Mouse (Mus musculus) stomach, postnatal 0 days (tissue): Measurements from ENCODE around the gene Agfg2. TPM values are rescaled to one million over a fixed set of nuclear protein-coding genes. Genes with fewer than 3 reads are reported as not detected.

ENCODE experiments used
- ATAC-seq: fragments of 200-750 bp; cut with Nextera tagmentation; 2 replicates; pipeline ENCODE4 v1.8.0; 2017; ENCODE audit not compliant: low FRiP score, low TSS enrichment
- DNase-seq: peaks from one replicate; pipeline ENCODE4 v3.0.0-alpha.2; 2016; ENCODE audit warnings: low spot score
- H3K27ac ChIP-seq: fragments of 300-500 bp; sonication (generic); replicated peaks from 2 replicates; pipeline ENCODE4 v1.5.1; 2014; ENCODE audit warnings: mild to moderate bottlenecking, control low read depth
- H3K27me3 ChIP-seq: fragments of 300-500 bp; sonication (generic); 2 replicates; pipeline ENCODE4 v1.6.1; 2014; ENCODE audit warnings: low read length; ENCODE audit not compliant: control insufficient read depth, insufficient read depth
- H3K36me3 ChIP-seq: fragments of 300-500 bp; sonication (generic); 2 replicates; pipeline ENCODE4 v1.6.1; 2014; ENCODE audit warnings: low read length, mixed read lengths; ENCODE audit not compliant: control insufficient read depth, insufficient read depth
- H3K4me1 ChIP-seq: fragments of 300-500 bp; sonication (generic); replicated peaks from 2 replicates; pipeline ENCODE4 v1.6.1; 2014; ENCODE audit warnings: antibody characterized with exemption; ENCODE audit not compliant: control insufficient read depth, insufficient read depth
- H3K4me2 ChIP-seq: fragments of 300-500 bp; sonication (generic); replicated peaks from 2 replicates; pipeline ENCODE4 v1.6.1; 2014; ENCODE audit warnings: low read depth, mild to moderate bottlenecking, control low read depth, moderate library complexity
- H3K4me3 ChIP-seq: fragments of 300-500 bp; sonication (generic); 2 replicates; pipeline ENCODE4 v1.5.1; 2014; ENCODE audit warnings: low read depth, low read length, control low read depth
- H3K9ac ChIP-seq: fragments of 300-500 bp; sonication (generic); 2 replicates; pipeline ENCODE4 v1.6.1; 2014; ENCODE audit warnings: mild to moderate bottlenecking, low read length, control low read depth, mixed read lengths
- H3K9me3 ChIP-seq: fragments of 300-500 bp; sonication (generic); 2 replicates; pipeline ENCODE4 v1.6.1; 2016; ENCODE audit warnings: low read length; ENCODE audit not compliant: control insufficient read depth
- CTCF ChIP-seq: IDR thresholded peaks from 2 replicates; pipeline ENCODE4 v1.5.1; 2016; ENCODE audit warnings: antibody characterized with exemption, low read depth, mild to moderate bottlenecking, moderate library complexity
- EP300 ChIP-seq: optimal IDR thresholded peaks from 2 replicates; pipeline ENCODE3; 2016; ENCODE audit warnings: antibody characterized with exemption
- WGBS: fragments of 180-500 bp; shearing (Covaris S2); extraction: QIAGEN DNeasy Blood & Tissue Kit; methylation state at CpG from one replicate; pipeline ENCODE4 v1.1.7; 2014; 5-methylcytosine and 5-hydroxymethylcytosine counted together
- polyA plus RNA-seq: library from polyadenylated mRNA; unstranded; fragments of >200 nt; fragmentation: Nextera tagmentation; extraction: Ambion mirVana; gene quantifications from 2 replicates; pipeline ENCODE4 v1.2.1, GENCODE M21; 2015

Agfg2 gene
- polyA plus RNA-seq, 1 experiment from 2014 or later = 12.4 TPM

DNA sequence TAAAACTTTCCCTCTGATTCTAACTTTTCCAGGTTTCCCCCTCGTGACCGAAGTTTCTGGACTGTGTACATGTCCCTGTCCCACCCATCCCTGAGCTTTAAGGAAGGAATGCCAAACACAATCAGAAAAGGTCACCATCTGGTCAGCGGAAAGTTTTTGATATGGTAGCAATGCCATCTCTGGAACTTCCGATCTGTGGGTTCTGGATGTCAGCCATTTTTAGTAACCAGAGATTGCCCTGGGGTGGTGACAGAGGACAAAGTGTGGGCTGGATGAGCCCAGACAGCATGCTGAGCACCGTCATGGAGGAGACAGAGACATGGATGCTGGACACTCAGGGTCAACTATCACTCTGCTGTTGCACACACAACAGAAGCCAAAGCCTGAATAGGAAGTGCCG is 34.6 kb upstream of the Agfg2 start:
- Histone ChIP-seq H3K9me3 (no peaks in the 10 kb centered on the region), H3K4me2 (no peak overlapping the region), H3K4me3 (no peak overlapping the region), H3K27me3 (no peaks in the 10 kb centered on the region), H3K27ac (no peak overlapping the region), H3K36me3 (no peaks in the 10 kb centered on the region), H3K9ac (no peak overlapping the region), H3K4me1 (no peaks in the 10 kb centered on the region)
- ATAC-seq (no peak), DNase-seq (no peak)
- no peak for TF ChIP-seq EP300
- no peak for TF ChIP-seq CTCF
- 77% methylated on average over 6 of the region's 6 CpGs for WGBS

DNA sequence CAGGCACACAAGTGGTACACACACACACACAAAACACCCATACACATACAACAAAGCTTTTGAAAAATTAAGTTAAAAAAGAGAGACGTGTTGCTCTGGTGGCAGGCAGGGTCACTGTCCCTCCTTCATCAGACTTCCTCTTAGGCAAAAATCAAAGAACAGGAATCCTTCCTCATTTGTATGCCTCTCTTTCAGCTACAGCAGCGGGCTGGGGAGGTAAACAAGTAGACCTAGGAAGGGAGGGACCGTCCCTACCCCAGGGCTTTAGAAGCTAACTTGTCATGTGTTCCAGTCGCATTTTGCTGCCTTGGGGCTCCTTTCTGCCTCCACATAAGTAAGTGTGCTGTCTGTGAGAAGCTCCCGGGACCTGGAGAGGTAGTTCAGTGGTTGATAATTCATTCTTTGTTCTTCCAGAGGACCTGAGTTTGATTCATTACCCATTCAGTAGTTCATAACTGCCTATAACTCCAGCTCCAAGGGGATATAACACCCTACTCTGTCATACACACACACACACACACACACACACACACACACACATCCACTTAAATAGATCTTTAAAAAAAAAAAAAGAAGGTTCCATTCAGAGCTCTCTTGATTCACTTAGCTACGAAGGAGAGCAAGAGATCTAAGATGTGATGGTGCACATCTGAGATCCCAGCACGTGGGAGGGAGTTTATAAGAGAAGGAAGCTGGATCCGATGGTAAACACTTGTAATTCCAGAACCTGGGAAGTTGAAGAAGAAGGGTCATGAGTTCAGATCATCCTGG is 33.7 kb upstream of the Agfg2 start:
- H3K4me2 ChIP-seq = no peak overlapping the region
- WGBS = 51% methylated on average over 8 of the region's 8 CpGs
- ATAC-seq = no peak

DNA sequence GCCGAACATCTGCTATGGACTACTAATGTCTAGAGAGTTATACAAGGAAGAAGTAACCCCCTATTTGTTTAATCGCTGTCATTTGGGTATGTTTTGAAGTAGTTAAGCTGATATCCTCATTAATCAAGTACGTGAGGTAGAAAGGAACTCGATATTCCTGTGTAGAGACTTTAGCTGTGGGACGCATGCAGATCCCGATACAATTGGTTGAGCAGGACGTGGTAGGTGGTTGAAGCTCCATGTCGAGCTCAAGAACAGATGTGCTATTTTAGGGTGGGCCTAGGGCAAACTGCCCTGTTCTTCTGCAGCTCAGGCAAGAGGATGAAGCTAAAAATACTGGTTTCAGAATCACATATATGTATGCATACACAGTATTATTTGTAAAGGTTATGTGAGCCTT is 31.2 kb upstream of the Agfg2 start:
- TF ChIP-seq CTCF (no peak), EP300 (no peak)
- no peak for ATAC-seq
- WGBS = 18% methylated on average over 8 of the region's 8 CpGs

More for the DNA sequence above, 33.7 kb upstream of the Agfg2 start:
- Histone ChIP-seq H3K27ac (no peak overlapping the region), H3K9me3 (no peaks in the 10 kb centered on the region), H3K4me1 (no peaks in the 10 kb centered on the region), H3K4me3 (no peak overlapping the region), H3K36me3 (no peaks in the 10 kb centered on the region), H3K27me3 (no peaks in the 10 kb centered on the region), H3K9ac (no peak overlapping the region)
- TF ChIP-seq EP300 = no peak
- no peak for TF ChIP-seq CTCF
- no peak for DNase-seq

DNA sequence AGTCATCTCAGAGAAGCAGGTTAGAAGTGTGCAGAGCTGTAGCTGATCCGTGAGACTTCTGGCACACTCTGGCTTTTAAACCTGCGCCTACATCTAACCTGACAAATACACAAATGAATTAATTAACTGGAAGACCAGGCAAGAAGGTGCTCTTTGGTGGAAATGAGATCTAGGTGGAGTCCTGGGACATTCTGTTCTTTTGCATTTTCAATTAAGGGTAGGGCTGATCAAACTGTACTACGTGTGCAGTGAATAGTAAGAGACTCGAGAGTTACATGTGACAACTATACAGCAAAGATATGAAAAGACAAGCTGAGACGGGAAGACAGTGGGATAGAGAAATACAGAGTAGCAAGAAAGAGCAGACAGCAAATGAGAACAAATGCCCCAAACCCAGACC is 28.9 kb upstream of the Agfg2 start:
- Histone ChIP-seq H3K4me2 (no peak overlapping the region), H3K36me3 (no peaks in the 10 kb centered on the region), H3K4me3 (no peak overlapping the region), H3K9me3 (no peaks in the 10 kb centered on the region), H3K27ac (peak overlapping the region; percentile 78), H3K27me3 (no peaks in the 10 kb centered on the region), H3K9ac (no peak overlapping the region), H3K4me1 (no peaks in the 10 kb centered on the region)
- DNase-seq (no peak), ATAC-seq (peak; percentile 66)
- 54% methylated on average over 5 of the region's 5 CpGs for WGBS
- TF ChIP-seq CTCF (no peak), EP300 (peak; percentile 88)

More for the DNA sequence above, 31.2 kb upstream of the Agfg2 start:
- no peaks in the 10 kb centered on the region for H3K4me1 ChIP-seq
- H3K9me3 ChIP-seq = no peaks in the 10 kb centered on the region
- no peak overlapping the region for H3K4me2 ChIP-seq
- H3K27me3 ChIP-seq = no peaks in the 10 kb centered on the region
- H3K4me3 ChIP-seq = no peak overlapping the region
- peak overlapping the region; percentile 53; the same call in 1 of the 2 replicates for H3K27ac ChIP-seq
- DNase-seq = no peak
- H3K9ac ChIP-seq = no peak overlapping the region
- no peaks in the 10 kb centered on the region for H3K36me3 ChIP-seq

DNA sequence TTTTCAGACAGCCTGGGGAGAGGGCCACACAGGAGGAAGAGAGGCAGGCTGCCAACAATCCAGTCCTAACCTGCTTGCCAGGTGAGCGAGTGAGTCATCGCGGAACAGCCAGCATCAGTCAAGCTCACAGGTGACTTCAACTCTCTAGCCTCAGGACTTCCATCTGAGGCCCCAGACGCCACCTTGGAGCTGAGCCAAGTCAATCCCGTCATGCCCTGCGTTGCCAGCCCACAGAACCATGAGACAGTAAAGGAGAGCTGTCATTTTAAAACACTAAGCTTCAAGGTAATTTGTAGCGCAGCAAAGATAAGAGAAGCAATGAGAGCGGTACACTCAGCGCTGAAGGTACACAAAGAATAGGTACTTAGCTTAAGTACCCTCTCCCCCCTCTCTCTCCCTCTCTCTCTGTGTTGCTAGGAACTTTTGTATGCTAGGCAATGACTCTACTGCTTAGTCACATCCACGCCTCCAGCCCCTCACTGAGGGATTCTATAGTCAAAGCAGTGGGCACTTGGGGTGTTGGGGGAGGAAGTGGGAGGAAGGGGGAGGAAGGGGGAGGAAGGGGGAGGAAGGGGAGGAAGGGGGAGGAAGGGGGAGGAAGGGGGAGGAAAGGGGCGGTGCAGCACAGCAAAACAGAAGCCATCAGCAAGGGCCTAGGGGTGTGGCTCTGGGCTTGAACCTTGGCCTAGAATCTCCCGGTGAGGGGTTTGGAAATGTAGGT is 22.5 kb upstream of the Agfg2 start:
- H3K4me1 ChIP-seq = no peaks in the 10 kb centered on the region; the same call in 1 of the 2 replicates
- DNase-seq (peak; percentile 96), ATAC-seq (peak; percentile 95)
- no peak overlapping the region for H3K4me2 ChIP-seq
- no peaks in the 10 kb centered on the region for H3K36me3 ChIP-seq
- H3K4me3 ChIP-seq = no peak overlapping the region
- 33% methylated on average over 12 of the region's 12 CpGs for WGBS
- H3K9me3 ChIP-seq = no peaks in the 10 kb centered on the region
- peak overlapping the region; percentile 82 for H3K27ac ChIP-seq
- peak; percentile 54 for TF ChIP-seq EP300
- TF ChIP-seq CTCF = no peak
- no peaks in the 10 kb centered on the region for H3K27me3 ChIP-seq
- no peak overlapping the region for H3K9ac ChIP-seq

DNA sequence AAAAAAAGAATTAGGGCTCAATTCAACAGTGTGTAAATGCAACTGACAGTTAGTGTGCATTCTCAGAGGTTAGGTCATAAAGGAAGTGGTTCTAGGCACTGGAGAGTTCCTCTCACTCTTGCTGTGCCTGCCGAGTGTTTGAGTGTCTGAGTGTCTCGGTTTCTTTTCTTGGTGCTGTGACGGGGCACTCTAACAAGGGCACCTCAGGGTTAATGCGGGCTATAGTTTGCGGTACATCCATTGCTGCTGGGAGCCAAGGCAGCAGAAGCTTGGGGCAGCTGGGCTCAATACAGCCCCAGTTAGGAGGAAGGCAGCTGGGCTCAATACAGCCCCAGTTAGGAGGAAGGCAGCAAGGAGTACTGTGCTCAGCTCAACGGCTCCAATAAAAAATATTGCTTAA is 20.7 kb upstream of the Agfg2 start:
- Histone ChIP-seq H3K4me3 (no peak overlapping the region), H3K9ac (no peak overlapping the region), H3K9me3 (no peaks in the 10 kb centered on the region), H3K36me3 (no peaks in the 10 kb centered on the region), H3K27ac (no peak overlapping the region), H3K4me2 (no peak overlapping the region), H3K4me1 (no peaks in the 10 kb centered on the region; the same call in 1 of the 2 replicates), H3K27me3 (no peaks in the 10 kb centered on the region)
- ATAC-seq (no peak), DNase-seq (no peak)
- WGBS = 61% methylated on average over 6 of the region's 6 CpGs
- TF ChIP-seq EP300 (no peak), CTCF (no peak)
